ENCODE assay signal across 8 mouse cellular contexts in genomic region chr15:85625666-85626279, GRCm38 (mm10). TPM values are rescaled to one million over a fixed set of nuclear protein-coding genes. Genes with fewer than 3 reads are reported as not detected.
A peak's percentile ranks its signal among the peaks of the same experiment; 100 is the strongest.
DNase-seq lines count a peak whose midpoint lies in the region; ATAC-seq lines count a peak whose summit lies in the region.

No protein-coding gene starts in this region.

- H3K9ac ChIP-seq in hindbrain, embryonic 13.5 days = peak overlapping the region; percentile 79

- peaks cover 42% of the 10 kb centered on the region for H3K4me1 ChIP-seq in megakaryocyte, embryonic 14.5 days
- H3K4me1 ChIP-seq in forebrain, embryonic 10.5 days = peaks cover 11% of the 10 kb centered on the region
- H3K4me1 ChIP-seq in hindbrain, embryonic 13.5 days (replicated peaks) = peaks cover 25% of the 10 kb centered on the region

- H3K27me3 ChIP-seq in megakaryocyte, embryonic 14.5 days (replicated peaks) = peaks cover 94% of the 10 kb centered on the region
- peaks cover 99% of the 10 kb centered on the region for H3K27me3 ChIP-seq in forebrain, embryonic 10.5 days (ENCODE audit: poor library complexity, severe bottlenecking)
- H3K27me3 ChIP-seq in hindbrain, embryonic 13.5 days = peaks cover 35% of the 10 kb centered on the region

- H3K36me3 ChIP-seq in megakaryocyte, embryonic 14.5 days (replicated peaks; ENCODE audit: low read length) = no peaks in the 10 kb centered on the region
- H3K36me3 ChIP-seq in forebrain, embryonic 10.5 days (replicated peaks) = no peaks in the 10 kb centered on the region
- no peaks in the 10 kb centered on the region for H3K36me3 ChIP-seq in hindbrain, embryonic 13.5 days

- ATAC-seq in megakaryocyte, adult 5-6 weeks (ENCODE audit: poor library complexity, severe bottlenecking) = no peak
- peak; percentile 88 for ATAC-seq in hindbrain, embryonic 13.5 days (ENCODE audit: low FRiP score)
- no peak for ATAC-seq in inflammation-experienced regulatory T-cells, adult 6 months

- WGBS in forebrain, embryonic 10.5 days = 3% methylated on average over 68 of the region's 68 CpGs
- 2% methylated on average over 63 of the region's 68 CpGs for WGBS in hindbrain, embryonic 13.5 days

- peak; percentile 54 for DNase-seq in forebrain, embryonic 10.5 days (ENCODE audit: extremely low spot score, low spot score)
- DNase-seq in layer of hippocampus, postnatal 36 days = peak; percentile 71 to 73
- DNase-seq in lung, postnatal 14 days = peak; percentile 60
- peak; percentile 72 for DNase-seq in right cerebral cortex, postnatal 4 days

- peak overlapping the region; percentile 86 for H3K27ac ChIP-seq in forebrain, embryonic 10.5 days
- peak overlapping the region; percentile 86 for H3K27ac ChIP-seq in hindbrain, embryonic 13.5 days

- H3K9me3 ChIP-seq in megakaryocyte, embryonic 14.5 days = peaks cover 19% of the 10 kb centered on the region
- H3K9me3 ChIP-seq in forebrain, embryonic 10.5 days = peaks cover 8% of the 10 kb centered on the region; the same call in 1 of the 2 replicates
- 0 out of 2 replicates have a peak, but pooled peaks cover 4% of the 10 kb centered on the region for H3K9me3 ChIP-seq in hindbrain, embryonic 13.5 days

- H3K4me3 ChIP-seq in megakaryocyte, embryonic 14.5 days (replicated peaks) = peak overlapping the region; percentile 75
- peak overlapping the region; percentile 52 for H3K4me3 ChIP-seq in forebrain, embryonic 10.5 days
- peak overlapping the region; percentile 49 for H3K4me3 ChIP-seq in hindbrain, embryonic 13.5 days

- H3K4me2 ChIP-seq in hindbrain, embryonic 13.5 days = peak overlapping the region; percentile 71

RNA-seq across cellular contexts. Expression of gene Wnt7b, which starts 43.5 kb away (rescaled TPM):
- not detected in 2 replicates for polyA plus RNA-seq in megakaryocyte, embryonic 14.5 days (2012; ENCODE audit: insufficient read depth, low replicate concordance)
- total RNA-seq in megakaryocyte, adult 5-6 weeks (2015) = not detected in 2 replicates
- not detected in 2 replicates for total RNA-seq in megakaryocyte, adult 5-6 weeks (2017)
- polyA plus RNA-seq in forebrain, embryonic 10.5 days (2016; fragmentation: Nextera tagmentation; extraction: Ambion mirVana) = 126 and 134 TPM in 2 replicates
- polyA plus RNA-seq in hindbrain, embryonic 13.5 days (2015; fragmentation: Nextera tagmentation; extraction: Ambion mirVana) = 40.1 and 47.2 TPM in 2 replicates
- total RNA-seq in layer of hippocampus, postnatal 36 days (2021) = 10 to 100 TPM; 44.7 to 48.8 TPM
- polyA plus RNA-seq in inflammation-experienced regulatory T-cells, adult 6 months (2017; shearing (Covaris generic)) = not detected

Comparison
In these comparisons a context has a peak if more than half of its experiments do, and no peak if none do; other contexts are left out.
1. RNA of gene Wnt7b, which starts 43.5 kb away (polyA plus RNA-seq): 126 to 134 TPM in forebrain, embryonic 10.5 days and 40.1 to 47.2 TPM in hindbrain, embryonic 13.5 days; not detected in megakaryocyte, embryonic 14.5 days and not detected in inflammation-experienced regulatory T-cells, adult 6 months; every median in the first group is over 10 times any median in the second.
2. Peak in every context shown above with its lines, with median percentiles within 50 percentile points of each other: H3K4me3 ChIP-seq and DNase-seq.